Mouse (Mus musculus) olfactory bulb, adult 2 months (tissue): ENCODE results near the gene 1500011B03Rik.

Experiments
- CTCF ChIP-seq: fragments of 200-500 bp; IDR thresholded peaks from 2 replicates; pipeline ENCODE4 v1.5.1; 2012; ENCODE audit warnings: low read depth, mild to moderate bottlenecking, low read length, moderate library complexity; ENCODE audit not compliant: insufficient read depth
- POLR2A ChIP-seq: fragments of 200-500 bp; IDR thresholded peaks from 2 replicates; pipeline ENCODE4 v1.6.1; 2012; ENCODE audit warnings: mild to moderate bottlenecking, low read depth, low read length, moderate library complexity; ENCODE audit not compliant: insufficient read depth

DNA sequence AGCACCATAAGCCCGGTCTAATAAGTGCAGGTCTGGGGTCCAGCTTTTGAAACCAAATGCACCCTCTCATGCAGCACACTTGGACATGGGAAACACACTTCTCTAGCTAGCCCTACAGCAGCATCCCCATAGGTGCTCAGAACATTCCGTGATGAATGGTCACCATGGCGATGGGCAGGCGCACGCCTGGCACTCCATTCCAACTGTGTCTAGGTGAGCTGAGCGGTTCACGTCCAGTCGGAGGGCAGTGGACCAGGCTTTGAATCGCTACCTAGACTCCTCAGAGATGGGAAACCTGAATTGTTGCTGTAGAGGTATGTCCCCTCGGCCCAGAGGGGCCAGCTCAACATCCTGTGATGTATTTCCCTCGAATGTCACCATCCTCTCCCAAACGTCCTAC, 42.0 kb upstream of the 1500011B03Rik start:
- TF ChIP-seq CTCF = no peak
- TF ChIP-seq POLR2A = no peak
